Comparison of ENCODE assay signal across 8 mouse cellular contexts in the genomic region with DNA sequence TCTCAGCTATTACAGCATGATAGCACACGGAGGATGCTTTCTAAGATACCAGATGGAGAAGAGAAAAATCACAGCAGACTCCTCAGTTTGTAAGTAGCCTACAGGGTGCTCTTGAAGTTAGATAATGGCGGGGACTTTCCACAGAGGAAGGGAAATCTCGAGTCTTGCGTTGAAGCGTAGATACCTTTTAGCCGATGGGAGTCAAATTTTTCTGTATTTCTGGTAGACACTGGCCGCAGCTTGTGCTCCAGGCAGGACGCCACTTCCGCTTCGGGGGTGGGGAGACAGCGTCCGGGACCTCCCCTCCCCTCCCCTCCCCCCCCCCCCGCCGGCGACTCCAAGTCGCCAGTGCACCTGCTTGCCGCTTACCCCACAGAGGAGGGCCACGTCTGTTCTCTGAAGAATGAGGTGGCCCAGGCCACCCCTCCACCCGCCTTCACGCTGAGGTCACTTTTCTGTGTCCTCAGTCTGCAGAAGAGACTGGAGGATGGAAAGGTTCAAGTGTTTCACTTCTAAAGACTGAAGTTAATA. TPM values are rescaled to one million over a fixed set of nuclear protein-coding genes. Genes with fewer than 3 reads are reported as not detected.
DNase-seq lines count a peak whose midpoint lies in the region; ATAC-seq lines count a peak whose summit lies in the region.

A gene (minus strand): TSS at position 262 of the 531 bp plus-strand sequence.

- peak within 1 kb of the TSS; percentile 29; the same call in 1 of the 2 replicates for H3K27ac ChIP-seq in forebrain, embryonic 15.5 days (replicated peaks)

- H3K9me3 ChIP-seq in forebrain, embryonic 15.5 days, result no peaks in the 10 kb centered on the region

- H3K4me3 ChIP-seq in forebrain, embryonic 15.5 days, result peak within 1 kb of the TSS; percentile 38

- DNase-seq in MN1 (ENCODE audit: low spot score), result peak; percentile 48
- peak; percentile 40 for DNase-seq in cerebellum, adult 11 months
- DNase-seq in layer of hippocampus, postnatal 10 days (ENCODE audit: low spot score in 2 of 2), result peak in 1 of 2 experiments; percentile 62
- peak; percentile 77 for DNase-seq in lung, postnatal 10 days
- DNase-seq in right cerebral cortex, postnatal 10 days (ENCODE audit: low spot score in 2 of 2), result peak; percentile 43 to 64
- DNase-seq in urinary bladder, postnatal 4 days (ENCODE audit: low spot score in 2 of 2), result peak; percentile 30 to 64

- peak within 1 kb of the TSS; percentile 32 for H3K9ac ChIP-seq in forebrain, embryonic 15.5 days (replicated peaks)

- H3K36me3 ChIP-seq in forebrain, embryonic 15.5 days, result no peaks in the 10 kb centered on the region

- peaks cover 13% of the 10 kb centered on the region for H3K4me1 ChIP-seq in forebrain, embryonic 15.5 days

- 2% methylated on average over 15 of the region's 20 CpGs for WGBS in forebrain, embryonic 15.5 days

- peak within 1 kb of the TSS; percentile 66 for H3K4me2 ChIP-seq in forebrain, embryonic 15.5 days (replicated peaks)

- no peaks in the 10 kb centered on the region for H3K27me3 ChIP-seq in forebrain, embryonic 15.5 days

- ATAC-seq in forebrain, embryonic 15.5 days (replicated peaks), result peak; percentile 39; the same call in 1 of the 2 replicates
- ATAC-seq in hematopoietic stem cell, adult 5-6 weeks (replicated peaks in 1 of 2; ENCODE audit: insufficient read depth in 1 of 2, low FRiP score in 2 of 2, low TSS enrichment in 1 of 2, low read depth in 1 of 2, poor library complexity in 2 of 2, severe bottlenecking in 2 of 2), result peak; percentile 53 to 65; a peak in 3 of 4 replicates

RNA-seq across cellular contexts. Expression of the gene that starts here (rescaled TPM):
- 3,810 and 3,862 TPM in 2 replicates for polyA plus RNA-seq in forebrain, embryonic 15.5 days (2015; fragmentation: Nextera tagmentation; extraction: Ambion mirVana)
- total RNA-seq in hematopoietic stem cell, adult 5-6 weeks (2017), result 13,616 and 15,037 TPM in 2 replicates
- total RNA-seq in layer of hippocampus, postnatal 10 days (2021), result 1,000 to 10,000 TPM; 4,076 to 4,543 TPM
